Mouse (Mus musculus) megakaryocyte, embryonic 14.5 days (primary cell): ENCODE measurements at regions not wholly inside any gene's neighbourhood (a gene's known extent, or its start where the extent isn't known, plus 50 kb on each side); places are given as distances from the start of the nearest gene placed in this dataset.

ENCODE experiments used
- FLI1 ChIP-seq: IDR thresholded peaks from 2 replicates; pipeline ENCODE4 v1.6.1; 2012; ENCODE audit warnings: low read length, inconsistent platforms, mixed read lengths
- GATA1 ChIP-seq: IDR thresholded peaks from 3 replicates; pipeline ENCODE4 v1.6.1; 2012; ENCODE audit warnings: mixed read lengths, low read length, inconsistent platforms, borderline replicate concordance

DNA sequence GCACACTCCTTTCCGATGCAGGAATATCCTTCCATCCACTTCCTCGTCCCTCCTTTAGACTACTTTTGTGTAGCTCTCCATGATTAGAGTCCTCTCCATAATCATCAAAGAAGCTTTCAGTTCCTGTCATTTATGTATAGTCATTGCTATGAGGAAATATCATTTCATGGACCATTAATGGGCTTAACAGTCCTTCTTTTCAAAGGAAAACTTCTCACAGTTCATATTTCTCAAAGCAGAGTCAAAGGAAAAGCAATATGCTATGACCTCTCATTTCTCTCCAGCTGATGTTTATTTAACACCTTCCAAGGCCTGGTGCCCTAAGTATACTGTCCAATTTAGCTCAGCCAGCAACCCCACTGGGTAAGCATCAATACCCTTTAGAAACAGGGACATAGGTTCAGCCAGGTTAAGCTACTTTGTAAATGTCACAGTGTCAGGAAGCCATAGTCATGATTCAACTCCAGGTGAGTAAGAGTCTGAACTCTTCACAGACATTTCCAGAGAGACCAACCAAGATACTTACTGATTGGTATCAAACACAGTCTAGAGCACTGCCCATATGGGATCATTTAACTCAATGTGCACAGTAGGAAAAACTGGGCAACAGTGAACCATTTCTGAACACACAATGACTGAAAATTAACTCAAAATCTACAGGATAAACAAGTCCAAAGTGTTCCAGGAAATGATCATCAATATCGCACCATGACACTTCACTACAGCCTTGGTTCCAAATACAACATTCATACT, 1443.8 kb upstream of the Lrrc6 start:
- no peak for TF ChIP-seq GATA1
- no peak for TF ChIP-seq FLI1
